12 mouse cellular contexts compared by ENCODE assay signal in the genomic region with DNA sequence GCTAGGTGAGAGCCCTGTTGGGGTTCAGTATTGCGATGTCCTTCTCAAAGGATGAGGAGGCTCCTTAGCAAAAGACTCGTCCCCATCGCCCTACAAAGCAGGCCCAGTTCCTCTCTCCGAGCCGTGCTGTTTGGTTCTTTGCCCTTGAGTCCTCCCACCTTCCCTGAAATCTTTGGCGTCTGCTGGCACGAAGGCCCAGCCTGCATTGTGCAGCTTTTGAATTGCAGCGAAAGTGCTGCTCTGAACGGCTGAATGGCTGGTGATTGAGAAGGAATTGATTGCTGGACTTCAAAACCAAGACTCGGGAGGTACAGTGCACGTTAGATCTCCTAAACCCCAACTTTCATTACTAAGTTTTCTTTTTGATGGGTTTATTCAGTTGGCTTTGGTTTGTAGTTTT. TPM values are rescaled to one million over a fixed set of nuclear protein-coding genes. Genes with fewer than 3 reads are reported as not detected.
"Had no signal": no experiment of that assay in that cellular context is flagged by ENCODE, and none has a peak within 500 bp of the region (broad histone marks: within the 10 kb centered on the region; RNA-seq: fewer than 3 reads in every experiment).

No protein-coding gene starts in this region.

- DNase-seq: kidney, postnatal 14 days; lung, postnatal 14 days; right cerebral cortex, adult 18-20 months; right cerebral cortex, postnatal 25 days; thymus, postnatal 36 days had no signal

- H3K4me2 ChIP-seq: kidney, embryonic 15.5 days; limb, embryonic 15.5 days; liver, embryonic 15.5 days; lung, embryonic 15.5 days; midbrain, embryonic 13.5 days; neural tube, embryonic 15.5 days had no signal

- H3K9me3 ChIP-seq: kidney, embryonic 15.5 days; limb, embryonic 15.5 days; liver, embryonic 15.5 days; lung, embryonic 15.5 days; midbrain, embryonic 13.5 days; neural tube, embryonic 15.5 days had no signal

- ATAC-seq: midbrain, embryonic 13.5 days had no signal

- H3K27ac ChIP-seq: kidney, embryonic 15.5 days; limb, embryonic 15.5 days; liver, embryonic 15.5 days; lung, embryonic 15.5 days; midbrain, embryonic 13.5 days; neural tube, embryonic 15.5 days had no signal

- H3K36me3 ChIP-seq: kidney, embryonic 15.5 days; limb, embryonic 15.5 days; liver, embryonic 15.5 days; lung, embryonic 15.5 days; midbrain, embryonic 13.5 days; neural tube, embryonic 15.5 days had no signal

- H3K9ac ChIP-seq: kidney, embryonic 15.5 days; limb, embryonic 15.5 days; liver, embryonic 15.5 days; lung, embryonic 15.5 days; midbrain, embryonic 13.5 days; neural tube, embryonic 15.5 days had no signal

- H3K4me1 ChIP-seq: kidney, embryonic 15.5 days; limb, embryonic 15.5 days; midbrain, embryonic 13.5 days had no signal

- H3K27me3 ChIP-seq: kidney, embryonic 15.5 days; limb, embryonic 15.5 days; liver, embryonic 15.5 days; lung, embryonic 15.5 days; midbrain, embryonic 13.5 days; neural tube, embryonic 15.5 days had no signal

- H3K4me3 ChIP-seq: kidney, embryonic 15.5 days; limb, embryonic 15.5 days; liver, embryonic 15.5 days; lung, embryonic 15.5 days; midbrain, embryonic 13.5 days; myocyte; neural tube, embryonic 15.5 days had no signal

RNA-seq across cellular contexts. Expression of gene Ccdc158, which starts 40.2 kb away (rescaled TPM):
- polyA plus RNA-seq: myocyte had no signal
